13 mouse cellular contexts compared by ENCODE assay signal in the genomic region with DNA sequence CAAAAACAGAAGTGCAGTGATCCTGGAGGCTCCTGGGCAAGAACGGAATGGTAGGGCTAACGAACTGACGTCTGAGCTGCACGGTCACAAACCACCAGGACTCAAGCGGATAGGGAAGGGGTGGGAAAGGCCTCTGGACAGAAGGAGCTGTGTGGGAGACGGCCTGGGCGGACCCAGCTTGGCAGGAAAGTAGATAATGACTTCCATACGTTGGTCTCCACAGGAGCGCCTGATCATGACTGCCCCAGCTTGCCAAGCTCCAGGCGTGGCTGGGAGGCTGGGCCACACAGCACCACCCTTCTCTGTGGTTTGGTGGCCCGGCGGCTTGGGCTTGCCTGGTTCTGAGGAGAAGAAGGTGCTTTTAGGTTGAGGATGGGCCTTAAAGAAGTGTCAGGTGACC. TPM values are rescaled to one million over a fixed set of nuclear protein-coding genes. Genes with fewer than 3 reads are reported as not detected.
DNase-seq lines count a peak whose midpoint lies in the region; ATAC-seq lines count a peak whose summit lies in the region.
"Had no signal": no experiment of that assay in that cellular context is flagged by ENCODE, and none has a peak within 500 bp of the region (broad histone marks: within the 10 kb centered on the region; RNA-seq: fewer than 3 reads in every experiment).

No protein-coding gene starts in this region.

- no peaks in the 10 kb centered on the region for H3K27me3 ChIP-seq in heart, embryonic 12.5 days (replicated peaks)
- H3K27me3 ChIP-seq in embryonic facial prominence, embryonic 13.5 days, result 0 out of 2 replicates have a peak, but pooled peaks cover under 1% of the 10 kb centered on the region
- H3K27me3 ChIP-seq in limb, embryonic 13.5 days, result peaks cover 3% of the 10 kb centered on the region; the same call in 1 of the 2 replicates
- H3K27me3 ChIP-seq in midbrain, embryonic 10.5 days (ENCODE audit: low read depth, poor library complexity, severe bottlenecking), result peaks cover 4% of the 10 kb centered on the region

- intact Hi-C loops in left cerebral cortex, postnatal 36 days (cut with DNase I), result no loop called here

- H3K36me3 ChIP-seq in heart, embryonic 12.5 days, result peaks cover 12% of the 10 kb centered on the region
- peaks cover 3% of the 10 kb centered on the region; the same call in 1 of the 2 replicates for H3K36me3 ChIP-seq in embryonic facial prominence, embryonic 13.5 days
- peaks cover 3% of the 10 kb centered on the region for H3K36me3 ChIP-seq in limb, embryonic 13.5 days
- H3K36me3 ChIP-seq in midbrain, embryonic 10.5 days, result no peaks in the 10 kb centered on the region

- H3K27ac ChIP-seq in heart, embryonic 12.5 days (ENCODE audit: poor library complexity, severe bottlenecking), result peak overlapping the region; percentile 25; the same call in 1 of the 2 replicates
- peak overlapping the region; percentile 84 for H3K27ac ChIP-seq in embryonic facial prominence, embryonic 13.5 days
- peak overlapping the region; percentile 66 for H3K27ac ChIP-seq in limb, embryonic 13.5 days
- no peak overlapping the region for H3K27ac ChIP-seq in midbrain, embryonic 10.5 days (replicated peaks)
- H3K27ac ChIP-seq: liver, embryonic 15.5 days had no signal

- DNase-seq in heart, postnatal 4 days, result no peak
- peak; percentile 78 for DNase-seq in 3T3-L1 (ENCODE audit: low read depth, low spot score)
- DNase-seq in midbrain, embryonic 10.5 days (ENCODE audit: low spot score), result no peak
- DNase-seq in left cerebral cortex, postnatal 36 days (ENCODE audit: low spot score in 2 of 2), result no peak
- DNase-seq: adrenal gland, adult 8-10 months; cerebellum, adult 8-10 months; kidney, adult 9 months; right cerebral cortex, adult 18-20 months had no signal

- WGBS in heart, embryonic 12.5 days, result 63% methylated on average over 12 of the region's 12 CpGs
- WGBS in embryonic facial prominence, embryonic 13.5 days, result 23% methylated on average over 12 of the region's 12 CpGs
- WGBS in limb, embryonic 13.5 days, result 22% methylated on average over 12 of the region's 12 CpGs
- WGBS in midbrain, embryonic 10.5 days, result 79% methylated on average over 12 of the region's 12 CpGs

- ATAC-seq in heart, embryonic 12.5 days (ENCODE audit: insufficient number of reproducible peaks, low FRiP score), result no peak
- peak; percentile 64; the same call in 1 of the 2 replicates for ATAC-seq in embryonic facial prominence, embryonic 13.5 days (ENCODE audit: insufficient number of reproducible peaks, insufficient read depth, low FRiP score, low TSS enrichment, low read depth)
- no peak for ATAC-seq in limb, embryonic 13.5 days (ENCODE audit: low FRiP score, low read depth)

- no peak overlapping the region for H3K4me2 ChIP-seq in heart, embryonic 12.5 days
- peak overlapping the region; percentile 3; the same call in 1 of the 2 replicates for H3K4me2 ChIP-seq in embryonic facial prominence, embryonic 13.5 days
- no peak overlapping the region for H3K4me2 ChIP-seq in limb, embryonic 13.5 days (replicated peaks)
- H3K4me2 ChIP-seq: heart, embryonic 11.5 days; liver, embryonic 15.5 days had no signal

- no peak overlapping the region for H3K9ac ChIP-seq in heart, embryonic 12.5 days
- H3K9ac ChIP-seq in embryonic facial prominence, embryonic 13.5 days, result peak overlapping the region; percentile 16; the same call in 1 of the 2 replicates
- H3K9ac ChIP-seq in limb, embryonic 13.5 days, result no peak overlapping the region
- H3K9ac ChIP-seq: liver, embryonic 15.5 days had no signal

- no peaks in the 10 kb centered on the region for H3K4me1 ChIP-seq in heart, embryonic 12.5 days (replicated peaks)
- H3K4me1 ChIP-seq in embryonic facial prominence, embryonic 13.5 days, result peaks cover 10% of the 10 kb centered on the region; the same call in 1 of the 2 replicates
- H3K4me1 ChIP-seq in limb, embryonic 13.5 days, result peaks cover 12% of the 10 kb centered on the region
- H3K4me1 ChIP-seq in midbrain, embryonic 10.5 days, result peaks cover 13% of the 10 kb centered on the region

- H3K4me3 ChIP-seq in heart, embryonic 12.5 days, result no peak overlapping the region
- no peak overlapping the region for H3K4me3 ChIP-seq in embryonic facial prominence, embryonic 13.5 days
- H3K4me3 ChIP-seq in limb, embryonic 13.5 days, result no peak overlapping the region
- no peak overlapping the region for H3K4me3 ChIP-seq in midbrain, embryonic 10.5 days
- H3K4me3 ChIP-seq: liver, embryonic 15.5 days had no signal

- H3K9me3 ChIP-seq in heart, embryonic 12.5 days (replicated peaks), result 0 out of 2 replicates have a peak, but pooled peaks cover 3% of the 10 kb centered on the region
- H3K9me3 ChIP-seq in embryonic facial prominence, embryonic 13.5 days, result no peaks in the 10 kb centered on the region
- no peaks in the 10 kb centered on the region for H3K9me3 ChIP-seq in limb, embryonic 13.5 days
- no peaks in the 10 kb centered on the region for H3K9me3 ChIP-seq in midbrain, embryonic 10.5 days (replicated peaks)
- H3K9me3 ChIP-seq: liver, embryonic 15.5 days had no signal

RNA-seq across cellular contexts. Expression of a gene that starts 9.8 kb away (rescaled TPM):
- 54.8 and 58.2 TPM in 2 replicates for polyA plus RNA-seq in heart, embryonic 12.5 days (2016; fragmentation: Nextera tagmentation; extraction: Ambion mirVana)
- total RNA-seq in heart, postnatal 4 days (2021), result 10 to 100 TPM; 47.1 to 50.9 TPM
- polyA plus RNA-seq in embryonic facial prominence, embryonic 13.5 days (2015; fragmentation: Nextera tagmentation; extraction: Ambion mirVana), result 8.6 and 9.4 TPM in 2 replicates
- 15.7 and 15.9 TPM in 2 replicates for polyA plus RNA-seq in limb, embryonic 13.5 days (2015; fragmentation: Nextera tagmentation; extraction: Ambion mirVana)
- polyA plus RNA-seq in midbrain, embryonic 10.5 days (2016; fragmentation: Nextera tagmentation; extraction: Ambion mirVana), result 2.7 TPM in 2 replicates
- total RNA-seq in left cerebral cortex, postnatal 36 days (2021), result 1 to 10 TPM; 7.0 to 9.6 TPM

RNA-seq across cellular contexts. Expression of a gene that starts 13.7 kb away (rescaled TPM):
- polyA plus RNA-seq in heart, embryonic 12.5 days (2016; fragmentation: Nextera tagmentation; extraction: Ambion mirVana), result 4.7 and 4.9 TPM in 2 replicates
- 1 to 10 TPM; 4.3 to 4.8 TPM for total RNA-seq in heart, postnatal 4 days (2021)
- polyA plus RNA-seq in embryonic facial prominence, embryonic 13.5 days (2015; fragmentation: Nextera tagmentation; extraction: Ambion mirVana), result 2.8 and 3.2 TPM in 2 replicates
- polyA plus RNA-seq in limb, embryonic 13.5 days (2015; fragmentation: Nextera tagmentation; extraction: Ambion mirVana), result 2.3 and 3.2 TPM in 2 replicates
- polyA plus RNA-seq in midbrain, embryonic 10.5 days (2016; fragmentation: Nextera tagmentation; extraction: Ambion mirVana), result 1.4 and 1.8 TPM in 2 replicates
- total RNA-seq in left cerebral cortex, postnatal 36 days (2021), result 1 to 10 TPM; 7.2 to 8.4 TPM

RNA-seq across cellular contexts. Expression of a gene that starts 21.4 kb away (rescaled TPM):
- polyA plus RNA-seq in heart, embryonic 12.5 days (2016; fragmentation: Nextera tagmentation; extraction: Ambion mirVana), result 85.0 and 89.1 TPM in 2 replicates
- total RNA-seq in heart, postnatal 4 days (2021), result 10 to 100 TPM; 52.5 to 55.3 TPM
- 75.2 and 80.0 TPM in 2 replicates for polyA plus RNA-seq in embryonic facial prominence, embryonic 13.5 days (2015; fragmentation: Nextera tagmentation; extraction: Ambion mirVana)
- polyA plus RNA-seq in limb, embryonic 13.5 days (2015; fragmentation: Nextera tagmentation; extraction: Ambion mirVana), result 86.0 and 86.3 TPM in 2 replicates
- 113 TPM in 2 replicates for polyA plus RNA-seq in midbrain, embryonic 10.5 days (2016; fragmentation: Nextera tagmentation; extraction: Ambion mirVana)
- 10 to 100 TPM; 58.3 to 62.1 TPM for total RNA-seq in left cerebral cortex, postnatal 36 days (2021)

RNA-seq across cellular contexts. Expression of a gene that starts 30.4 kb away (rescaled TPM):
- polyA plus RNA-seq in heart, embryonic 12.5 days (2016; fragmentation: Nextera tagmentation; extraction: Ambion mirVana), result 137 and 141 TPM in 2 replicates
- 100 to 1,000 TPM; 107 TPM for total RNA-seq in heart, postnatal 4 days (2021)
- 48.8 and 52.0 TPM in 2 replicates for polyA plus RNA-seq in embryonic facial prominence, embryonic 13.5 days (2015; fragmentation: Nextera tagmentation; extraction: Ambion mirVana)
- polyA plus RNA-seq in limb, embryonic 13.5 days (2015; fragmentation: Nextera tagmentation; extraction: Ambion mirVana), result 43.1 and 47.9 TPM in 2 replicates
- polyA plus RNA-seq in midbrain, embryonic 10.5 days (2016; fragmentation: Nextera tagmentation; extraction: Ambion mirVana), result 91.8 and 109 TPM in 2 replicates
- total RNA-seq in left cerebral cortex, postnatal 36 days (2021), result 100 to 1,000 TPM; 388 to 420 TPM

RNA-seq across cellular contexts. Expression of a gene that starts 39.5 kb away (rescaled TPM):
- 2.2 and 2.5 TPM in 2 replicates for polyA plus RNA-seq in heart, embryonic 12.5 days (2016; fragmentation: Nextera tagmentation; extraction: Ambion mirVana)
- total RNA-seq in heart, postnatal 4 days (2021), result under 1 TPM; 0.88 to 0.95 TPM
- 2.7 and 2.9 TPM in 2 replicates for polyA plus RNA-seq in embryonic facial prominence, embryonic 13.5 days (2015; fragmentation: Nextera tagmentation; extraction: Ambion mirVana)
- 2.1 and 2.4 TPM in 2 replicates for polyA plus RNA-seq in limb, embryonic 13.5 days (2015; fragmentation: Nextera tagmentation; extraction: Ambion mirVana)
- polyA plus RNA-seq in midbrain, embryonic 10.5 days (2016; fragmentation: Nextera tagmentation; extraction: Ambion mirVana), result 2.5 and 3.1 TPM in 2 replicates
- 1 to 10 TPM in 1 of 2 experiments, under 1 TPM in 1; 0.93 to 1.0 TPM for total RNA-seq in left cerebral cortex, postnatal 36 days (2021)
